Mouse (Mus musculus) limb, embryonic 13.5 days (tissue): Measurements from ENCODE around the gene Gm38655. TPM values are rescaled to one million over a fixed set of nuclear protein-coding genes. Genes with fewer than 3 reads are reported as not detected.
A peak's percentile ranks its signal among the peaks of the same experiment; 100 is the strongest.
"Not testable (repeated sequence)": the region's sequence is repeated elsewhere in the genome, so short reads cannot be mapped to it uniquely, and the experiment has no call there.

Experiments
- ATAC-seq: fragments of 200-750 bp; cut with Nextera tagmentation; 2 replicates; pipeline ENCODE4 v1.8.0; 2017; ENCODE audit warnings: low read depth, moderate number of reproducible peaks, moderate TSS enrichment; ENCODE audit not compliant: low FRiP score
- H3K27ac ChIP-seq: fragments of 300-500 bp; sonication (generic); 2 replicates; pipeline ENCODE4 v1.5.1; 2015; ENCODE audit warnings: inconsistent platforms, mild to moderate bottlenecking, moderate library complexity
- H3K27me3 ChIP-seq: fragments of 300-500 bp; sonication (generic); 2 replicates; pipeline ENCODE4 v1.6.1; 2015; ENCODE audit warnings: mild to moderate bottlenecking, inconsistent platforms
- H3K36me3 ChIP-seq: fragments of 300-500 bp; sonication (generic); 2 replicates; pipeline ENCODE4 v1.6.1; 2015; ENCODE audit warnings: inconsistent platforms, mild to moderate bottlenecking, moderate library complexity
- H3K4me1 ChIP-seq: fragments of 300-500 bp; sonication (generic); 2 replicates; pipeline ENCODE4 v1.6.1; 2015; ENCODE audit warnings: inconsistent platforms
- H3K4me2 ChIP-seq: fragments of 300-500 bp; sonication (generic); replicated peaks from 2 replicates; pipeline ENCODE4 v1.6.1; 2015; ENCODE audit warnings: inconsistent platforms, mild to moderate bottlenecking, moderate library complexity
- H3K4me3 ChIP-seq: fragments of 300-500 bp; sonication (generic); 2 replicates; pipeline ENCODE4 v1.5.1; 2015; ENCODE audit warnings: moderate library complexity, mild to moderate bottlenecking, inconsistent platforms
- H3K9ac ChIP-seq: fragments of 300-500 bp; sonication (generic); 2 replicates; pipeline ENCODE4 v1.6.1; 2015; ENCODE audit warnings: mild to moderate bottlenecking, inconsistent platforms
- H3K9me3 ChIP-seq: fragments of 300-500 bp; sonication (generic); 2 replicates; pipeline ENCODE4 v1.6.1; 2016; ENCODE audit warnings: inconsistent platforms
- WGBS: fragments of 180-500 bp; shearing (Covaris S2); methylation state at CpG from one replicate; pipeline ENCODE4 v1.1.7; 2015; 5-methylcytosine and 5-hydroxymethylcytosine counted together
- polyA plus RNA-seq: library from polyadenylated mRNA; unstranded; fragments of >200 nt; fragmentation: Nextera tagmentation; extraction: Ambion mirVana; gene quantifications from 2 replicates; pipeline ENCODE4 v1.2.1, GENCODE M21; 2015

Gm38655 gene
- polyA plus RNA-seq, 1 experiment from 2014 or later: not detected

DNA sequence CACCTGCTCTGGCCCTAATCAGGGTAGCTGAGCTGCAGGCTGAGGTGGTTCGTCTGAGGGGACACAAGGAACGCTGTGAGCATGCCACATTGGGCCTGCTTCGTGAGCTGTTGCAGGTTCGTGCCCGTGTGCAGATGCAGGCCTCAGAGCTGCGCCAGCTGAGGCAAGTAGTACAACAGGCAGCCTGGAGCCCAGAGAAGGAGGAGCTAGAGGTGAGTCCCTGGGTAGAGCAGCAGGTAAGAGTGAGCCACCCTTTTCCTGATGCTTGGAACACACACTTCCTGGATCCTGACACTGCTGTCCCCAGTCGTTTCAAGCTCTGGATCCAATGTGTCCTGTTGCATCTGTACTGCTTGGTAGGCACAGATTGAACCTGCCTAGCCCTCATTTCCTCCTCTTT lies 11.9 kb downstream of the Gm38655 start:
- H3K9me3 ChIP-seq: no peaks in the 10 kb centered on the region
- H3K4me2 ChIP-seq: no peak overlapping the region
- WGBS: 70% methylated on average over 7 of the region's 7 CpGs
- H3K27ac ChIP-seq: no peak overlapping the region
- no peak overlapping the region for H3K4me3 ChIP-seq
- no peak for ATAC-seq
- no peaks in the 10 kb centered on the region for H3K4me1 ChIP-seq
- peaks cover 29% of the 10 kb centered on the region for H3K36me3 ChIP-seq
- H3K27me3 ChIP-seq: no peaks in the 10 kb centered on the region
- H3K9ac ChIP-seq: peak overlapping the region; percentile 8; the same call in 1 of the 2 replicates

GRCm38 (mm10) chr17:25162161-25162560 lies 13.1 kb downstream of the Gm38655 start, which contains the start of gene Ccdc154:
TSS of gene Ccdc154 (plus strand) at chr17:25162461.
- 81% methylated on average over 1 of the region's 1 CpGs for WGBS
- Histone ChIP-seq H3K4me1 (no peaks in the 10 kb centered on the region), H3K4me3 (no peak within 1 kb of the TSS), H3K27me3 (no peaks in the 10 kb centered on the region), H3K36me3 (peaks cover 36% of the 10 kb centered on the region), H3K9me3 (no peaks in the 10 kb centered on the region), H3K27ac (no peak within 1 kb of the TSS), H3K4me2 (no peak within 1 kb of the TSS), H3K9ac (no peak within 1 kb of the TSS)
- ATAC-seq: no peak

DNA sequence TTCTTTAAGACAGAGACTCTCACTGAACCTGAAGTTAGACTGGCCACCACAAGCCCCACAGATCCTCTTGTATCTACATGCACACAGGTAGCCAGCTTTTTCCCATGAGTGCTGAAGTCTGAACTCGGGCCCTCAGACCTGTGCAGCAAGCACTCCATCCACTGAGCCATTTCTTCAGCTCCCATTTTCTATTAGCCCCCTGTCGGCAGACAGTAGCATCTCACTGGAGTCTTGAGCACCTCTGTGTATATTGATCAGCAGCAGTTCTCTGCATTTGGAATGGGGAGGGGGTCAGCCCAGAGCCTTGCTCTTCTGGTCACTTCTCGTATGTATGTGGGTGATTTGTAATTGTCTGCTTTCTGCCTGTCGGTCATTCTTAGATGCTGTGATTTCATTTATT lies 35.3 kb downstream of the Gm38655 start:
- WGBS: 72% methylated on average over 4 of the region's 4 CpGs
- ATAC-seq: no peak

DNA sequence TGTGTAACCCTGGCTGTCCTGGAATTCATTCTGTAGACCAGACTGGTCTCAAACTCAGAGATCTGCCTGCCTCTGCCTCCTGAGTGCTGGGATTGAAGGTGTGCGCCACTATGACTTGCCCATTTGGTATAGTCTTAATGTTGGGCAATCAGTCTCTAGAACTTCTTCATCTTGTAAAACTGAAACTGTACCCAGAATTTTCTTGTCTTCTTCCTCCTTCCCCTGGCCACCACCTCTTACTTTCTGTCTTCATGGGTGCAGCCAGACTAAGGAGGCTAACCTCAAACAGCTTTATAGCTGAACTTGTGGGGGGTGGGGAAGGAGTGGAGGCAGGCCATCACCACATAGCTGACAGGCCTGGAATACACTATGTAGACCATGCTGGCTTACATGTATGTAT lies 36.5 kb downstream of the Gm38655 start:
- no peak overlapping the region for H3K9ac ChIP-seq
- peaks cover 13% of the 10 kb centered on the region for H3K4me1 ChIP-seq
- H3K4me2 ChIP-seq: no peak overlapping the region
- ATAC-seq: no peak
- WGBS: 93% methylated on average over 1 of the region's 1 CpGs
- H3K9me3 ChIP-seq: no peaks in the 10 kb centered on the region
- H3K27me3 ChIP-seq: no peaks in the 10 kb centered on the region
- peaks cover 19% of the 10 kb centered on the region for H3K36me3 ChIP-seq
- no peak overlapping the region for H3K4me3 ChIP-seq
- no peak overlapping the region for H3K27ac ChIP-seq

More for the DNA sequence above, 35.3 kb downstream of the Gm38655 start:
- Histone ChIP-seq H3K9ac (no peak overlapping the region), H3K4me1 (0 out of 2 replicates have a peak, but pooled peaks cover 3% of the 10 kb centered on the region), H3K27ac (no peak overlapping the region), H3K36me3 (peaks cover 22% of the 10 kb centered on the region), H3K27me3 (no peaks in the 10 kb centered on the region), H3K4me3 (no peak overlapping the region), H3K9me3 (no peaks in the 10 kb centered on the region), H3K4me2 (no peak overlapping the region)

DNA sequence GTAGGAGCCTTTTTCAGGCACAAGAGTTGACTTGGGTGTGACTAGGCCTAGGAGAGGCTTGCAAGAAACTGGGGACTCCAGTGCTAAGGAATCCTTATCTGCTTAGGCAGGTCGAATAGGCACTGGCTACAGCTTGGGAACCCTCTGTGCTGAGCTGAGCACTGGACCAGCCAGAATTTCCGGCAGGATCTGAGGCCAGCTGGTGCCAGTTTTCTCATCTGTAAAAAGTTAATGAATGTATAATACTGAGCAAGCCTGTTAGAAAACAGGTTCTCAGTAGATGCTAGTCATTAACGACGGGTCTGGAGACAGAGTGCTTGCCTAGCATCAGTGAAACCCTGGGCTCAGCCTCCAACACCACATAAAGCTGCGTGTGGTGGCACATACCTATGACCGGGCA lies 39.6 kb downstream of the Gm38655 start:
- no peak overlapping the region for H3K4me2 ChIP-seq
- 79% methylated on average over 6 of the region's 6 CpGs for WGBS
- H3K27ac ChIP-seq: no peak overlapping the region
- H3K4me1 ChIP-seq: peaks cover 14% of the 10 kb centered on the region
- no peaks in the 10 kb centered on the region for H3K9me3 ChIP-seq
- H3K4me3 ChIP-seq: no peak overlapping the region
- no peak overlapping the region; the same call in 1 of the 2 replicates for H3K9ac ChIP-seq
- no peak for ATAC-seq
- H3K27me3 ChIP-seq: no peaks in the 10 kb centered on the region
- H3K36me3 ChIP-seq: peaks cover 19% of the 10 kb centered on the region

DNA sequence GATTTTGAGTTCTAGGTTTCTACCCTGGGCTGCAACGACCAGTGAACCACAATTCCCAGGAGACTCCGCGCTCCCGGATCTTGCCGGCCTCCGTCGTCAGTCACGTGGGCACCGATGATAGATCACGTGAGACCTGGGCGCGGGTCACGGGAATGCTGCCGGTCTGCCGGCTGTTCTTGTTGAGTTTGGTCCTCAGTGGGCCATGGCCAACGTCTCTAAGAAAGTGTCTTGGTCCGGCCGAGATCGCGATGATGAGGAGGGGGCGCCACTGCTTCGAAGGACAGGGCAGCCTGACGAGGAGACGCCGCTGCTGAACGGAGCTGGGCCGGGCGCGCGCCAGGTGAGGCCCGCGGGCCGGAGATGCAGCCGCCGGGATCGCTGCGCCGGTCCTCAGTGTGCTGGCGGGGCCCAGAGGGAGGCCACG lies 42.0 kb downstream of the Gm38655 start, which contains the start of gene Clcn7:
Gene Clcn7, plus strand, starts transcription at position 117 of the 424 bp plus-strand sequence.
- H3K27ac ChIP-seq: no peak within 1 kb of the TSS
- no peaks in the 10 kb centered on the region for H3K9me3 ChIP-seq
- peaks cover 13% of the 10 kb centered on the region for H3K36me3 ChIP-seq
- peak within 1 kb of the TSS; percentile 87 for H3K9ac ChIP-seq
- peaks cover 14% of the 10 kb centered on the region for H3K4me1 ChIP-seq
- H3K4me2 ChIP-seq: peak within 1 kb of the TSS; percentile 76
- no peaks in the 10 kb centered on the region for H3K27me3 ChIP-seq
- under 1% methylated on average over 40 of the region's 40 CpGs for WGBS
- peak within 1 kb of the TSS; percentile 85 for H3K4me3 ChIP-seq
- peak; percentile 91 for ATAC-seq

GRCm38 (mm10) chr17:25130060-25130459 lies 45.2 kb downstream of the Gm38655 start:
- Histone ChIP-seq H3K4me1 (peaks cover 11% of the 10 kb centered on the region), H3K27ac (no peak overlapping the region), H3K4me3 (no peak overlapping the region), H3K4me2 (no peak overlapping the region), H3K27me3 (no peaks in the 10 kb centered on the region), H3K9ac (no peak overlapping the region), H3K9me3 (no peaks in the 10 kb centered on the region), H3K36me3 (no peaks in the 10 kb centered on the region)
- ATAC-seq: no peak
- 76% methylated on average over 1 of the region's 1 CpGs for WGBS

- WGBS: 75% methylated on average over 9 of the region's 9 CpGs
- Histone ChIP-seq H3K9me3 (no peaks in the 10 kb centered on the region), H3K9ac (no peak overlapping the region), H3K4me3 (no peak overlapping the region), H3K27me3 (0 out of 2 replicates have a peak, but pooled peaks cover 4% of the 10 kb centered on the region), H3K4me2 (no peak overlapping the region), H3K4me1 (no peaks in the 10 kb centered on the region), H3K36me3 (no peaks in the 10 kb centered on the region), H3K27ac (no peak overlapping the region)
- ATAC-seq: no peak
These were observed 47.6 kb downstream of the Gm38655 start for GRCm38 (mm10) chr17:25127681-25128080.

- Histone ChIP-seq H3K9ac (no peak overlapping the region; the same call in 1 of the 2 replicates), H3K4me3 (no peak overlapping the region), H3K4me1 (no peaks in the 10 kb centered on the region), H3K27ac (no peak overlapping the region), H3K4me2 (no peak overlapping the region), H3K27me3 (0 out of 2 replicates have a peak, but pooled peaks cover 4% of the 10 kb centered on the region), H3K36me3 (no peaks in the 10 kb centered on the region), H3K9me3 (no peaks in the 10 kb centered on the region)
- ATAC-seq: no peak
- WGBS: 69% methylated on average over 8 of the region's 8 CpGs
These were observed 48.2 kb downstream of the Gm38655 start for GRCm38 (mm10) chr17:25127079-25127478.

GRCm38 (mm10) chr17:25125442-25126060 lies 49.7 kb downstream of the Gm38655 start:
- not testable (repeated sequence) for H3K27ac ChIP-seq, H3K4me3 ChIP-seq, H3K36me3 ChIP-seq, H3K9me3 ChIP-seq, H3K9ac ChIP-seq, H3K4me1 ChIP-seq, H3K27me3 ChIP-seq, ATAC-seq, H3K4me2 ChIP-seq
- 80% methylated on average over 3 of the region's 3 CpGs for WGBS

GRCm38 (mm10) chr17:25123979-25124378 lies 51.3 kb downstream of the Gm38655 start:
- H3K4me1 ChIP-seq: peaks cover 4% of the 10 kb centered on the region; the same call in 1 of the 2 replicates
- H3K36me3 ChIP-seq: no peaks in the 10 kb centered on the region
- no peaks in the 10 kb centered on the region for H3K9me3 ChIP-seq
- no peak overlapping the region for H3K27ac ChIP-seq
- 32% methylated on average over 7 of the region's 7 CpGs for WGBS
- no peak overlapping the region for H3K4me3 ChIP-seq
- ATAC-seq: no peak
- H3K4me2 ChIP-seq: no peak overlapping the region
- H3K9ac ChIP-seq: no peak overlapping the region
- H3K27me3 ChIP-seq: 0 out of 2 replicates have a peak, but pooled peaks cover 4% of the 10 kb centered on the region
